Mouse (Mus musculus) erythroblast, embryonic 14.5 days (primary cell): ENCODE measurements around the gene Ovol1. TPM values are rescaled to one million over a fixed set of nuclear protein-coding genes. Genes with fewer than 3 reads are reported as not detected.
A peak's percentile ranks its signal among the peaks of the same experiment; 100 is the strongest.

Source experiments
- H3K27me3 ChIP-seq: 2 replicates; pipeline ENCODE4 v1.6.1; 2012; ENCODE audit warnings: inconsistent platforms; ENCODE audit not compliant: control insufficient read depth
- H3K36me3 ChIP-seq: 2 replicates; pipeline ENCODE4 v1.6.1; 2012; ENCODE audit warnings: mild to moderate bottlenecking, inconsistent platforms; ENCODE audit not compliant: control insufficient read depth
- H3K4me1 ChIP-seq: 2 replicates; pipeline ENCODE4 v1.6.1; 2012; ENCODE audit warnings: inconsistent platforms; ENCODE audit not compliant: control insufficient read depth
- H3K4me3 ChIP-seq: replicated peaks from 2 replicates; pipeline ENCODE3; 2012; ENCODE audit warnings: moderate library complexity, mild to moderate bottlenecking, inconsistent platforms
- H3K9me3 ChIP-seq: 2 replicates; pipeline ENCODE4 v1.6.1; 2012; ENCODE audit warnings: low read length, inconsistent platforms, mixed read lengths; ENCODE audit not compliant: control insufficient read depth
- GATA1 ChIP-seq: IDR thresholded peaks from 2 replicates; pipeline ENCODE4 v1.6.1; 2012; ENCODE audit warnings: low read length, inconsistent platforms, mixed read lengths
- TAL1 ChIP-seq: IDR thresholded peaks from 3 replicates; pipeline ENCODE4 v1.6.1; 2012; ENCODE audit warnings: low read length, inconsistent platforms, mixed read lengths
- polyA plus RNA-seq: library from polyadenylated mRNA; stranded (reverse); fragments of >175 nt; gene quantifications from 2 replicates; pipeline ENCODE4 v1.2.3, GENCODE M21; 2012

Gene Ovol1
- polyA plus RNA-seq, 1 experiment, result 0.01 TPM

DNA sequence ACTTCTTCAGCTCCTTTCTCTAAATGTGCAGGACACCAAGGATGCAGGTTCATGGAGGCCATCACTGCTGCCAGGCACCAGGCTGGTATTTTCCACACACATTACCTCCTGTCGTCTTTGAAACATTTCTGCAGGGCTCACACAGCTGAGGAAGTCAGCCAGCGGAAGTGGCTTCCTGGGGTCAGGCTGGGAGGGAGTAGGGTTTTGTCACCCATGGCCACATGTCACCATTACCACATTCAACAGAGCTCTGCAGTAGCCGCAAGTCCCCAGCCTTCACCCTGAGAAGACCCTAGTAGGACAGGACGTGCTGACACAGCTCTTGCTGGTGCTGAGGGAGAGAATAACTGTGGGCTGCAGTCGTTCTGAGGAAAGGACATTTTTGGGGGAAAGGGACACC lies 11.4 kb upstream of the Ovol1 start:
- no peak overlapping the region for H3K4me3 ChIP-seq
- H3K27me3 ChIP-seq, result peaks cover 6% of the 10 kb centered on the region
- H3K9me3 ChIP-seq, result no peaks in the 10 kb centered on the region
- peaks cover 22% of the 10 kb centered on the region for H3K36me3 ChIP-seq
- H3K4me1 ChIP-seq, result peaks cover 37% of the 10 kb centered on the region
- TF ChIP-seq GATA1 (no peak), TAL1 (no peak)

DNA sequence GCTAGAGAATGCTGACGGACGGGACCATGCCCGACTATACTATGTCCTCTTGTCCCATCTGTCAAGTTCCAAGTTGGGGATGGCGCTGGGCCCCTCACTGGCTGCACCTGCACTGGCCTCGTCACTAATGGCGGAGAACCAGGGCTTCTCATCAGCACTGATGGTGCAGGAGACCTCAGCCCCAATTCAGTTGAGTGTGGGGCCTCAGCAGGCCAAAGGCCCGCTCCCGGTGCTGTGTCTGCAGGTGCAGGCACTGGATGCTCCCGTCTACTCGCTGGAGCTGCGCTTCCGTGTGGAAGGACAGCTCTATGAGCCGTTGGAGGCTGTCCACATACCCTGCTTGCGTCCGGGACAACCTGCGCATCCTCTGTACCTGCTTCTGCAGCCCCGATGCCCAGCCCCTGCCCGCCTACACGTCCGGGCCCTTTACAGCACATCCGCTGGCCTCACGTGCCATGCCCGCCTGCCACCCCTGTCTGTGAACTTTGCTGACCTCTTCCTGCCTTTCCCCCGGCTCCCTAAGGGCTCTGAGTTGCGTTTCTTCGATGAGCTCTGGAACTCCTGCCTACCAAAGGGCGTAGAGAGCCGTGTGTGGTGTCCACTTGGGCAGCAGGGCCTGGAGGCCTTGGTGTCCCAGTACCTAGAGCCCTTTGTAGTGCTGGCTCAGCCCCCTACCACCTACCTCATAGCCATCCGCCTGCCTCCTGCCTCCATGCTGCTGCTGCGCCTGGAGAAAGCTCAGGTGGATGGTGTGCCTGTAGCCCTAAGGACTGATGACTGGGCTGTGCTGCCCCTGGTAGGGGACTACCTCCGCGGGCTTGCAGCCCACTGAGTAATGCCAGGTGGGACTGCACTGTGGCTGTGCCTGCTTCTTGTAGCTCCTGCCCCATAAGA lies 10.2 kb upstream of the Ovol1 start:
- no peaks in the 10 kb centered on the region for H3K9me3 ChIP-seq
- H3K36me3 ChIP-seq, result peaks cover 22% of the 10 kb centered on the region
- peaks cover 42% of the 10 kb centered on the region for H3K4me1 ChIP-seq
- no peak overlapping the region for H3K4me3 ChIP-seq
- TF ChIP-seq GATA1, result no peak
- no peak for TF ChIP-seq TAL1
- H3K27me3 ChIP-seq, result peaks cover 18% of the 10 kb centered on the region

DNA sequence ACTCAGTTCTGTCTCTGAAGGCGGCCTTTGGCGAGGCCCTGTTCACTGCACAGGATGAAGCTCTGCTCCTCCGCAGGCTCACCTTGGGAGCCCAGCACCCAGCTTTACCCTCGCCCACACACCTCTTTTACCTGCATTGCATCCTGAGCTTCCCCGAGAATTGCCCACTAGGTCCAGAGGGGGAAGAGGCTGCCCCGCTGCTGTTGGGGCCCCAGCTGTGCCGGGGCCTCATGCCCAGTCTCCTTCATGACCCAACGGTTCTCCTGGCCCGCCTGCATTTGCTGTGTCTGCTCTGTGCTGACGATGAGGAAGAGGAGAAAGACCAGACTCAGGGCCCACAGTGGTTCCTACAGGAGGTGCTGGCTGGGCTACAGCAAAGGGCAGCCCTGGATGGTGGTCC lies 9.1 kb upstream of the Ovol1 start:
- no peak overlapping the region for H3K4me3 ChIP-seq
- TF ChIP-seq GATA1 (no peak), TAL1 (no peak)

DNA sequence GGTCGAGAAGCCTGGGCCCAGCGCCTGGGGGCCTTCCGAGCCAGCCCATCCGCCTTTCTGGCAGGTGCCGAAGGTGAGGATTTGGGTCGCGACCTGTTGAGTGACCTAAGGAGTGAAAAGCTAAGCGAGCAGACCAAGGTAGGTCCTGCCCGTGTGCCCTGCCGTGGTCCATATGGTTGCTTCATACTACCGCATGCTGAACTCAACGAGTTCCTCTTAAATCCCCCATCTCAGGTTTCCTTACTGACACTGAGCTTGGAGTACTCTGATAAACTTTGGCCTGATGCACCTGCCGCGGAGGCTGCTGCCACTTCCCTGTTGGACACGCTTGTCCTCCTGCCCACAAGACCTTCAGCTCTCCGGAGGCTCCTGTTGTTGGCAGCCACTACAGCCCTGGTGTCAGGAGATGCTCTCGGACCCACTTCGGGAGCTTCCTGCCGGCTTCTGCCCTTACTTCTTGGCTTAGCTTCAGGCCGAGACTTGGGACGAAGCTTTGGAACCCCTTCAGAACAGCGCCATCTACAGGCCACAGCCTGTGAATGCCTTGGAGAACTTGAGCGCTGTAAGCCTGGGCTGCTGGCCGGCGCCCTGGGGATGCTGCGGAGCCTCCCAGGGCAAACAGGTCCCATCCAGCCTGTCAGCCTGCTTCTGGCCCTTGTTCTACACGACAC lies 8.2 kb upstream of the Ovol1 start:
- H3K9me3 ChIP-seq, result no peaks in the 10 kb centered on the region
- peaks cover 22% of the 10 kb centered on the region for H3K36me3 ChIP-seq
- TF ChIP-seq TAL1, result no peak
- no peak for TF ChIP-seq GATA1
- H3K4me1 ChIP-seq, result peaks cover 42% of the 10 kb centered on the region
- peak overlapping the region; percentile 80 for H3K4me3 ChIP-seq
- H3K27me3 ChIP-seq, result peaks cover 38% of the 10 kb centered on the region

More for the DNA sequence above, 9.1 kb upstream of the Ovol1 start:
- H3K36me3 ChIP-seq, result peaks cover 22% of the 10 kb centered on the region
- H3K4me1 ChIP-seq, result peaks cover 42% of the 10 kb centered on the region
- H3K27me3 ChIP-seq, result peaks cover 28% of the 10 kb centered on the region
- no peaks in the 10 kb centered on the region for H3K9me3 ChIP-seq

DNA sequence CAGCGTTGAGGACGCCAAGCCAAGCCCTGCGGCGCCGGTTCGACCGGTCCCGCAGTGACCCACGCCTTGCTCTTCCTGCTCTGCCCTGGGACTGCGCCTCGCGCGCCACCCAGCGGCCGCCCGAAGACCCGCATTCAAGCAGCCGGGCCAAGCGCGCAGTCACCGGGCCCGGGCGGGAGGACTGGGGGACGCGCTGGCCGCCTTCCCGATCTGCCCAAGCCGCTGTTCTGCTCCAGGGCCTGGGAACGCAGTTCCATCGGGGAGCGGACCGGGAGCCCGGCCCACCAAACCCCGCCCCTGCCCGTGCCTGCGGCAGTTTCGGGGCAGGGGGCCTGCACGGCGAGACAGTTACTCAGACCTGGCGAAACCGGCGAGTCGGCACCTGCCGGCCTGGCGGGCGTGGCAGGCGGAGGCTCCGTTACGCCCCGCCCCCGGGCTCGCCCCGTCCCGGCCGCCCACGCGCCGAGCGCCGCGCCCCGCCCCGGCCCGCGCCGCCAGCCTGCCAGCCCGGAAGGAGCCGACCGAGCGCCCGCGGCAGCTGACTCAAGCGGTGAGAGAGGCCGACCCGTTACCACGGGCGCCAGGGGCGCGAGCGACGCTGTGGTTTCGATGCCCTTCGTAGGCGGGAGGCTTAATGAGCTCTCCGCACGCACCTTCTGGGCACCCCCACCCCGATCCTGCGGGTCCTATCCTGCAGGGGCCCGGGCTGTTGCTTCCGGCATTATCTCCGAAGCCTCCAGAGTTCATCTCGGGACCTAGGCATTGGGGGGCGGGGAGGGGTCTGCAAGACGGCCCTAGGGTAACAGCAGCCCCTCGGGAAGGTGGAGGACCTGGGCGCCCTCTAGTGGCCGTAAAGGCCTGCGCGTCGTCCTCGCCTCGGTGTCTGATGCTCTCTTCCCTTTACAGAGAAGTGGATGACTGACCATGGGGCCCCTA lies 7.4 kb upstream of the Ovol1 start, which contains the start of gene Ap5b1:
Gene Ap5b1, plus strand, starts transcription at position 492 of the 936 bp plus-strand sequence.
- Histone ChIP-seq H3K9me3 (no peaks in the 10 kb centered on the region), H3K4me1 (peaks cover 42% of the 10 kb centered on the region), H3K36me3 (peaks cover 22% of the 10 kb centered on the region), H3K27me3 (peaks cover 46% of the 10 kb centered on the region), H3K4me3 (peak within 1 kb of the TSS; percentile 80)
- TF ChIP-seq GATA1, result no peak
- TF ChIP-seq TAL1, result no peak

DNA sequence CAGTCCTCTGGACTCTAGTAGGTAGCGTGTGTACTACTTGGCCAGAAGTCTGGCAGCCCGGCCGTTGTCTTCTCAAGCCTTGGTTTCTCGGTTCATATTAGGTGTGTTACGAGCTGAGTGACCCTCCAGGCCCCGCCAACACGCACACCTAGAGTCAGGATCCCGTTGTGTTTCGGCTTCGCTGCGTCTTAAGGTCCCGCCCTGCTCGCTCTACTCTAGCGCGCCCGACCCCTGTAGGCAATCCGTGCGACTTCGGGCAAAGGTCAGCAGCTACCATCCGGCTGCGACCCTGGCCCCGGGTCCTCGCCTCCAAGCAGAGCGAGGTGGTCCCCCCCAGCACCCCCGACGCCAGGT lies 6.7 kb upstream of the Ovol1 start:
- peaks cover 22% of the 10 kb centered on the region for H3K36me3 ChIP-seq
- H3K4me1 ChIP-seq, result peaks cover 42% of the 10 kb centered on the region
- peaks cover 52% of the 10 kb centered on the region for H3K27me3 ChIP-seq
- H3K4me3 ChIP-seq, result peak overlapping the region; percentile 80
- no peaks in the 10 kb centered on the region for H3K9me3 ChIP-seq
- TF ChIP-seq TAL1 (no peak), GATA1 (no peak)

DNA sequence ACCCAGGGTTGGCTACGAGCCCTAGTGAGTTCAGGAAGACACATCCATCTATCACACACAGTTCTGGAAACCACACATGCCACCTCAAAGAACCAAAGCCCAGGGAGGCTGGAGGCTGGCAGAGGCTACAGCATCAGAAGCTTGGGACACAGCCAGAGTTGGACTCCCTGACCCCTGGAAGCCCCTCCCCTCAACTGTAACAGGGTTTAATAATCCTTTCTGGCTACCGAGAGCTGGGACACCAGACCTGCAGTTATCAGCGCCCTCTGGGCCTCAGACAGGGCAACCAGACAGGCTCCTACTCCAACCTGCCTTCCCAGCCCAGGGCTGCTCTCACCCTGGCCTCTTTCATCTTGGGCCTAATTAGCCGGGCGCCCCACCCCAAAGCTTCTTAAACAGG lies 5.9 kb upstream of the Ovol1 start:
- H3K27me3 ChIP-seq, result peaks cover 60% of the 10 kb centered on the region
- H3K4me3 ChIP-seq, result no peak overlapping the region
- H3K9me3 ChIP-seq, result no peaks in the 10 kb centered on the region; the same call in 1 of the 2 replicates
- TF ChIP-seq GATA1 (no peak), TAL1 (no peak)
- peaks cover 22% of the 10 kb centered on the region for H3K36me3 ChIP-seq
- H3K4me1 ChIP-seq, result peaks cover 42% of the 10 kb centered on the region

DNA sequence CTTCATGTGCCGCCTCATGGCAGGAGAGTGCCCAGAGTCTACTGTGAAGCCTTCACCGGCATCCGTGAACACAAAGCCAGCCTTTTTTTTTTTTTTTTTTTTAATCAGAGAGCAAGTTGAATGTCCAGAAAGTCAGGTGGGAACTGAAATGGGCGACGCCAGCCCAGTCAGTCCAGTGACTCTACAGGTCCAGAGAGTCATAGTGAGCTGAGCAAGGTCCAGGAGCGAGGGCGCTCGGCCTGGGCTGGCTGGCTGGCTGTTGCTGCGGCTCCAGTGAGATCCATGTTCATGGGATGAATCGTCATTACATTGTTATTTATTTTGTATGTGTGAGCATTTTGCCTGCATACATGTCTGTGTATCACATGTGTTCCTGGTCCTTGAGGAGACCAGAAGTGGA lies 2.3 kb upstream of the Ovol1 start:
- no peak for TF ChIP-seq GATA1
- no peak for TF ChIP-seq TAL1
- H3K36me3 ChIP-seq, result no peaks in the 10 kb centered on the region
- no peak overlapping the region for H3K4me3 ChIP-seq
- H3K27me3 ChIP-seq, result peaks cover 96% of the 10 kb centered on the region
- peaks cover 10% of the 10 kb centered on the region; the same call in 1 of the 2 replicates for H3K9me3 ChIP-seq
- H3K4me1 ChIP-seq, result peaks cover 21% of the 10 kb centered on the region

DNA sequence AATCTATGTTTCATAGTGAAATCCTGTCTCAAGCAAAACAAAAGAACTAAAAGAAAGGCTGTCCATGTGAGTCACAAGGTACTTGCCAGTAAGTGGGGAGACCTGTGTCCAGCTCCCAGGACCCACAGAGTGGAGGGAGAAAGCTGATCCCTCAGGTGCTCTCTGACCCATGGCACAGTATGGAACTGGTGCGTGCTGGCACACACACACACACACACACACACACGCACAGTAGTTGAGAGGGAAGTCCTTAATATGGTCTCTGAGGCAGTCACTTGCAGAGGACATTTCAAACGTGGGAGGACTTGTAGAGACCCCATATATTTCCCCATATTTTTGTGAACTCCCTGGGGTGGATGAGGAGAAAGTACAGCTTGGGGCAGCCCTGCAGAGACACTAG lies 1.4 kb upstream of the Ovol1 start:
- TF ChIP-seq GATA1 (no peak), TAL1 (no peak)
- peaks cover 99% of the 10 kb centered on the region for H3K27me3 ChIP-seq
- H3K4me1 ChIP-seq, result peaks cover 12% of the 10 kb centered on the region
- peaks cover 10% of the 10 kb centered on the region; the same call in 1 of the 2 replicates for H3K9me3 ChIP-seq
- H3K4me3 ChIP-seq, result no peak overlapping the region
- no peaks in the 10 kb centered on the region for H3K36me3 ChIP-seq
